Mouse (Mus musculus): ENCODE results near the gene Lmf1.

Lmf1 gene

DNA sequence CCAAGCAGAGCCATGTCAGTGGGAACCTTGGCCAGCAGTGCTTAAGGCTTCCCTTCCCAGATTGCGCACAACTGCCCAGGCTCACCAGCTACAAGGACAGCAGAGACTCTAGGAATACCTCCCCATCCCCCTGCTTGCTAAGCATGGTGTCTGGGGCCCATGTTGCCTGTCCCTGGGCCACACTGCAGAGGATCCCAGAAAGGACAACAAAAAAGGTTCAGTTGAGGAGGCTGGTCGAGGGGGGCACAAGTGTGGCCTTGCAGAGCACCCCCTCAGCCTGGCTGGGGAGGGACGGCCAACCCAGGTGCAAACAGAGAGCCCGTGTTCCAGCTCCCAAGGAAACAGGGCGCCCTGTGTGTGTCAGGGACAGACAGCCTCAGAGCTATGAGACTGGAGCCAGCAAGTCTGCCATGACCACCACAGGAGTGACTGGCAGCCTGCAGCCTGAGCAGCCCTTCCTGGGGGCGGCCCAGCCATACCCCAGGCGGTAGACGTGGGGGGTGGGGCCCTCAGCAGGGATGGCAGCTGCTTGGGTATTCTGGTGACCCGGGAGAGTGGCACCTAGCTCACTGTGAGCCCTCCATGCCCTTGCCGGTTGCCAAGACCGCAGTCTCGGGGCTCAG lies 84.4 kb downstream of the Lmf1 start:
- in situ Hi-C loops (cut with MboI; ENCODE audit: low pct_unique_long_range_greater_than_20kb in 1 of 2, low sequenced_read_pairs in 2 of 2, unreplicated experiment in 1 of 2): loop anchor here in 1 of 2 experiments (5.0 kb wide), 1 partner anchor 51 kb away; no protein-coding TSS in a partner anchor

DNA sequence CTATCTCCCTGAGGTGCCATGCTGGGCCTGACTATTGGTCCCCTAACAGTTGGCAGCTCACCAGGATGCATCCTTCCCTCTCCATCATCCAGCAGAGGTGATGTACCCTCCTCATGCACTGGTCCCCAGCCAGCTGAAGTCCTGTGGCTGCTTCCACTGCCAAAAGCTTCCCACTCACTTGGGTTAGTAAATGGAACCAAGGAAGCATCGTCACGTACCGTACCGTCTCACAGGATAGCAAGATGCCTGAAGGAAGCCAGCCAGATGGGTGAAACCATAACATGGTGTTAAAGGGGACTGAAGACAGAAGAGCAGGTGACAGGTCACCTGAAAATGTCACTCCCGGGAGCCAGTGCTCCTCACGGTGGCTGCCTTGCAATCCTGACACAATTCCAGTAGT lies 86.6 kb downstream of the Lmf1 start:
- in situ Hi-C loops (cut with MboI; ENCODE audit: low pct_unique_long_range_greater_than_20kb in 1 of 2, low sequenced_read_pairs in 2 of 2, unreplicated experiment in 1 of 2): no loop called here

DNA sequence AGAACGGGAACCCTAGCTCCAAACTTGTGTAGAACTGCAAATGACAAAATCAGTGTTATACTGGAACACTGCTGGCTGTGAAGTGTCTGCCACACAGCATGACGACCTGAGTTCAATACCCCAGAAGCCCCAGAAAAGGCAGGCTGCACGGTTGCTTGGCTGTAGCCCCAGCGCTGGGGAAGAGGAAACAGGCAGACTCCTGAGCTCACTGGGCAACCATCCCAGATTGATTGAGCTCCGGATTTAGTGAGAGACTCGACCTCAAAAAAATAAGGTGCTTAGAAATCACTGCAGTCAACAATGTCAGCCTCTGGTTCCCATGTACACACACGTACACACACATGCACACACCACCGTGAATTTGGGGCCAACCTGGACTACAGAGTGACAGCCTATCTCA lies 87.0 kb downstream of the Lmf1 start:
- in situ Hi-C loops (cut with MboI; ENCODE audit: low pct_unique_long_range_greater_than_20kb in 1 of 2, low sequenced_read_pairs in 2 of 2, unreplicated experiment in 1 of 2): no loop called here

DNA sequence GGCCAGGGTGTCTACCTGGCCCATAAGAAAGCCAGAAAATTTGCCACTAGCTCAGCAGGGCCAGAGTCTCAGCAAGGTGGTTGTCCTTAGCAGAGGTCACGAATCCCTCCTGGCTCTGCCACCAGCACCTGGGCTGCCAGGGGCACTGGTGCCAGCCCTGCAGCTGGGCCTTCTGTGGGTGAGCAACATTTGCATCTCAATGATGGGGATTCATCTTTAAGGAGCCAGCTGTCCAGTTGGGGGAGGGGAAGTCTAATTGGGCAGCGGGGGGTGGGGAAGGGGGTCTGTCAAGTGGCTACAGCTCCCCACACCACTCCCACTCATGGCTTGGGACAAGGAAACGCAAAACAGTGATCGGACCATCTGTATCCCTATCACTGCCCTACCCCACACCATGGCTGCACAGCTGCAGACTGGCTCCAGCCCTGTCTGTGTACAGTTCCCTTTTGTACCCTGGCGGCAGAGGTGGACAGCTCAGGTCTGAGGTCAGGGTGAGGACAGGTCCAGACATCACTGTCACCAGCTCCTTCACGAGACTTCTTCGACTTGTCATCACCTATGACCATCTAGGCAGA lies 89.7 kb downstream of the Lmf1 start:
- in situ Hi-C loops (cut with MboI; ENCODE audit: low pct_unique_long_range_greater_than_20kb in 1 of 2, low sequenced_read_pairs in 2 of 2, unreplicated experiment in 1 of 2): no loop called here

DNA sequence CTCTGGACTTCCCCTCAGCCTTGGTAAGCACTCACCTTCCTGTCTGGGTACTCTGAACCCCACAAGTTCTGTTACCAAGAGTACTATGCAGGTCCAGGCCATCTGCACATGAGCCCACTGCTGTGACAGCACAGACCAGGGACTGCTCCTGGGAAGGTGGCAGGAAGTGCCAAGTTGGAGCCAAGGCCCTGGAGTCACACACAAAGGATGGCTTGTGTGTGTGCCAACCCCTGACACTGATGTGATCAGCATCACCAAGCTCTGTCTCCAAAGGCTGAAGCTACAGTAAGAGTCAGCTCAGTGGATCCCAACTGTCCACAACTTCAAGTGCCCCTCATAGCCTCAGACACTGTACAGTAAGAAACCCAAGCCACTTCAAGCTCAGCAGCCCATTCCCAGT lies 94.1 kb downstream of the Lmf1 start:
- in situ Hi-C loops (cut with MboI; ENCODE audit: low pct_unique_long_range_greater_than_20kb in 1 of 2, low sequenced_read_pairs in 2 of 2, unreplicated experiment in 1 of 2): no loop called here

DNA sequence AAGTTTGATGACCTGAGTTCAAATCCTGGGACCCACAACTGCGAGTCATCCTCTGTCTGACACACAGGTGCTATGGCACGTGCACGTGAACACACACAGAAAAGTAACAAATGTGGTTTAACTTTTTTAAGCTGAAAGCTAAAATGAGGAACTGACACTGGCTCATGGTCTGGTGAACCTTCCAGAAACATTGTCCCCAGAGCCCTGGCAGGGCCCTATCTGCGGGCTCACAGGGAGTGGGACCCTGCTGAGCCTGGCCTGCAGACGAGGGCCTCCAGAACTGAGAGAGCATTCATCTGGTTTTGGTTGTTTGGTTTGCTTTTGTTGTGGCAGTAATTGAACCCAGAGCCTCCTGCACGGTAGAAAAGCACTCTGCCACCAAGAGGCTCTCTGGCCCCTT lies 99.1 kb downstream of the Lmf1 start:
- in situ Hi-C loops (cut with MboI; ENCODE audit: low pct_unique_long_range_greater_than_20kb in 1 of 2, low sequenced_read_pairs in 2 of 2, unreplicated experiment in 1 of 2): no loop called here

DNA sequence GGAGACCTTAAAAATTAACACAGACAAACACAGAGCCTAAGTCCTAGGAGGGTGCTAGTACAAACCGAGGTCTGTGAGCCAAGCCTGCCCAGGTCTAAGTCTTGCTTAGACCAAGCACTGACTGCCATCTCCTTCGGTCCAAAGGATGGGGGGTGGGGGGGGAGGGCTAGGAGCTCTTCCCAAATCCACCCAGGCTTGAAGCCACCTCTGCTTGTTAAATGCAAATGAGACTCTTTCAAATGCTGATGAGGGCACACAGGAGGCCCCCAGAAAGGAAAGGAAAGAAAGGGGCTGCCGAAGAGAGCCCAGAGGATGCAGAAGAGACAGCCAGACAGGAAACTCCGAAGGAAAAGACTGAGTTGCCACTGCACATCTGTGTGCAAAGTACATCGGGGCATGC lies 100.9 kb downstream of the Lmf1 start:
- in situ Hi-C loops (cut with MboI; ENCODE audit: low pct_unique_long_range_greater_than_20kb in 1 of 2, low sequenced_read_pairs in 2 of 2, unreplicated experiment in 1 of 2): no loop called here

DNA sequence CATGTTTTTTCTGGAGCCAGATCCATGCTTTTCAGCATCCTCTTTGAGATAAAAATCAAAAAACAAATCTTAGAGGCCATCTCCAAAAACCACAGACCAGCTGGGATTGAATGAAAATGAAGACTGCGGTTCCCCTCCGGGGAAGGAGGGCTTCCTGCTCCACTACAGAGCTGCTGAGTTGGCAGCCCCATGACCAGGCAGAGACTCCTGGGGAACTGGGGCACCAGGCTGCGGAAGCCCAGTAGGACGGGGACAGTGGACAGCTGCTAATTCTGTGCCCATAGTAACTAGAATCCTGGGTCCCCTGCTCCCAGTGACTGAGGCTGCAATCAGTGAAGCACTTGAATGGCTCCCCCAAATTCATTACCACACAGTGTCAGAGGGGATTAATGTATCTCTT lies 102.8 kb downstream of the Lmf1 start:
- in situ Hi-C loops (cut with MboI; ENCODE audit: low pct_unique_long_range_greater_than_20kb in 1 of 2, low sequenced_read_pairs in 2 of 2, unreplicated experiment in 1 of 2): no loop called here

DNA sequence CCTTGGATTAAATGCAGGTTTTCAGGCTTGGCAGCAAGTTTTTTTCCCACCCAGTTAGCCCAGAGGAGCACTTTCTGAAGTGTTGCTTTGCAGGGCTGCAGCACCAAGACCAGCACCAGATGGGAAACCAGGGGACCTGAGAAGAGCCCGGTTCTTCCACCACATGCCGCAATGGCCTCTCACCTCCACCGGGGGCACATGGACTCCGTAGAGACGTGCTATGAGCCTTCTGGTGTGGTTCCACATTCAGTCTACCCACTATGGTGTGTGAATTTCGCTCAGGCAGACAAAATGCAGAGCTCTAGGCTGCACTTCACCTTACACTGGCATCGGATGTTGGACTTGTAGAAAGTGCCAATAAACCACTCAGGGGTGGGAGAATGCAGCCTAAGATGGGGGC lies 107.4 kb downstream of the Lmf1 start:
- in situ Hi-C loops (cut with MboI; ENCODE audit: low pct_unique_long_range_greater_than_20kb in 1 of 2, low sequenced_read_pairs in 2 of 2, unreplicated experiment in 1 of 2): no loop called here

DNA sequence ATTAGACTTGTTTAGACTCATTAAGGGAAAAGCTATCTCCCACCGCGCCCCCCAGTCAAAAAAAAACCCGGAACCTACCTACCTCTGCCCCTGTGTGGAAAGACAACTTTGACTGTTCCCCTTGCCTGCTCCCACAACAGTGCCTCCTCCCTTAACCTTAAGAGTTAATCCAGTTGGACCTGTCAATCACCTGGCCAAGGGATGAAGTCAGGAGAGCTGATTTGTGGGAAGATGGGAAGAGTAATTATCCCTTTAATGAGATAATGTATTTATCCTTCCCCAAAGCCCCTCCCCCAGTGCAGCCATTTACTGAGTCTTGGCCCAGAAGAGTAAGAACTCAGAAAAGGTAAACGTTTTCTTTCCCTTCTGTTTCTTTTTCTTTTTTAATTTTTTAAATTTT lies 110.0 kb downstream of the Lmf1 start:
- in situ Hi-C loops (cut with MboI; ENCODE audit: low pct_unique_long_range_greater_than_20kb in 1 of 2, low sequenced_read_pairs in 2 of 2, unreplicated experiment in 1 of 2): no loop called here

DNA sequence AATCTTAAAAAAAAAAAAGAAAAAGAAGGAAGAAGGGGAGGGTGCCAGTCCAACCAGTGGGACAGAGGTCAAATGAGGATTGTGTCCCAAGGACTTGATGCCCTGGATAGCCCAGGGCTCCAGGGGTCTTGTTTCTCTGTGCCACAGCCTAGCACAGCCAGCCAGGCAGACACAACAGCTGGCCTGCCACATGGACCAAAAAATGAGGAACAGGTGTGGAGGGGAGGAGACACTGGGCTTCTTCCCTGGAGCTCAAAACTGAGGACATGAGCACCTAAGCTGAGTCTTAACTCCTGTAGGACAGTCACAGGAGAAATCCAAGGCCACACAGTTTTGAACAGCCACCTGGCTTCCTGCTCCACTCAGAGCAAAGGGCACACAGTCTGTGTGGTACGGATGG lies 117.4 kb downstream of the Lmf1 start:
- in situ Hi-C loops (cut with MboI; ENCODE audit: low pct_unique_long_range_greater_than_20kb in 1 of 2, low sequenced_read_pairs in 2 of 2, unreplicated experiment in 1 of 2): loop anchor here in 1 of 2 experiments (10.0 kb wide), 2 partner anchors 191 to 221 kb away; no protein-coding TSS in a partner anchor

DNA sequence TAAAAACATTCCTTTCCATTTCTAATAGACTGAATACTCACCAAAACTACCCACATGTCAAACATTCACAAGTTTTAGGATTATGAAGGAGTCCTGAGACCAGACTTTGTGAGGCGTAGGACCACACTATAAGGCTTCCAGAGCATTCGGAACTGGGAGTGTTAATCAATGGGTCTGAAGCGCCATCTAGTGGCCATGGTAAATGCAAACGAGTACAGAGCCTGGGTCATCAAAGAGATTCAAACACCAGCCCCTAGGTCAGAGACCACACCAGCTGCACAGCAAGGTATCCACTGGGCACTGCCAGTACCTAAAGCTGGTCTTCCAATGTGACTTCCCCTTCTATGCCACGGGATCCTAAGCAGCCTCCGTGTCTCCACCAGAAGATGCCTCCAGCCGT lies 119.6 kb downstream of the Lmf1 start:
- in situ Hi-C loops (cut with MboI; ENCODE audit: low pct_unique_long_range_greater_than_20kb in 1 of 2, low sequenced_read_pairs in 2 of 2, unreplicated experiment in 1 of 2): loop anchor here in 1 of 2 experiments (10.0 kb wide), 2 partner anchors 194 to 224 kb away; no protein-coding TSS in a partner anchor

DNA sequence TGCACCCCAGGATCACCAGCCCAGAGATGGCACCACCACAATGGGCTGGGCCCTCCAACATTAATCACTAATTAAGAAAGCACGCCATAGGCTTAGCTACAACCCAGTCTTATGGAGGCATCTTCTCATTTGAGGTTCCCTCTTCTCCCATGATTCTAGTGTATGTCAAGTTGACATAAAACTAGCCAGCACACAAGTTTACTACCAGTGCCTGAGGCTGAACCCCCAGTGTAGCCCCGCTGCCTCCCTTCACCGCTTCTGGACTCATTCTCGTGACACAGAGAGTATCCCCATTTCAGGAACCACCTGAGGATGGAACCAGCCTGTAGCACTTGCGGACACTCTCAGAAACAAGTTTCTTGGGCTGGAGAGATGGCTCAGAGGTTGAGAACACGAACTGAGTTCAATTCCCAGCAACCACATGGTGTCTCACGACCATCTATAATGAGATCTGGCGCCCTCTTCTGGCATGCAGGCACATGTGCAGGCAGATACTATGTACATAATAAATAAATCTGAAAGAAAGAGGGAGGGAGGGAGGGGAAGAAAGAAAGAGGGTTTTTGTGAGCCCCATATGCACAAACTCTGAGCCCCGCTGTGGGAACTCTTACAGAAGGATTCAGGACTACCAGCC lies 122.1 kb downstream of the Lmf1 start:
- in situ Hi-C loops (cut with MboI; ENCODE audit: low pct_unique_long_range_greater_than_20kb in 1 of 2, low sequenced_read_pairs in 2 of 2, unreplicated experiment in 1 of 2): loop anchor here in 1 of 2 experiments (10.0 kb wide), 1 partner anchor 104 kb away; the partner anchor contains the start of gene Fbxl16

DNA sequence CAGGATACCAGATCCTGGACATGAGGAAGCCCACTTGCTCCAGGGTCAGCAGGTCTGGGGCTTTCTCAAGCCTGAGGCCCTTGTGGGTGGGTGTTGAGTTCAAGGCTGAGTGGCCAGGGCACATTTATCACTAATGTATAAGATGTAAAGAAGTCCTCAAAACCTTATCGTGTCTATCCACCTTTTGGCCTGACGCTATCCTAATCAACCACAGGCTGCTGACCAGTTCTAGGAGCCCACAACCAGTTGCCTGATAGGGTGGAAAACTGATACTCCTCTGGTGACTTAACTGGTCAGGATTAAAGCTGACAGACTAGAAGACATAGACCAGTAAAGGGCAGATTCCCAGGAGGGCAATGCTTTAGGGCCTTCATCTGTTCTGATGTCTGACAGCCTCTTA lies 131.1 kb downstream of the Lmf1 start:
- in situ Hi-C loops (cut with MboI; ENCODE audit: low pct_unique_long_range_greater_than_20kb in 1 of 2, low sequenced_read_pairs in 2 of 2, unreplicated experiment in 1 of 2): loop anchor here in 1 of 2 experiments (10.0 kb wide), 1 partner anchor 95 kb away; the partner anchor contains the start of gene Fbxl16

DNA sequence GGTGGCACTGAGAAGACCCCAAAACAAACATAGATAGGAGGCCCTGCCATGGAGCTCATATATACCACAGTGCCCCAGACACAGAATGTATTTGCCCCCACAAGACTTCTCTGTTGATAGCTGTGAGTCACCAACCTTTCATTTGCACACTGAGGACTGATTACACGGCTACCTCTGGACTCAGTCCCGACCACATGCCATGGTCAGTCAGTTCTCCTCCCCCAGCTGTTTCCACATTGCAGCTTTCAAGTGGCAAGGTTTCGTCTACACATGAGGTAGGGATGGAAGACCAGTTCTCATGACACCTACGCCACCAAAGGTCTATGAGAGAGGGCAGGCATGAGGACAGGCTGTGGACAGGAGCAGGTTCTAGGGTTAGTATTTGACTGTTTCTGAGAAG lies 132.3 kb downstream of the Lmf1 start:
- in situ Hi-C loops (cut with MboI; ENCODE audit: low pct_unique_long_range_greater_than_20kb in 1 of 2, low sequenced_read_pairs in 2 of 2, unreplicated experiment in 1 of 2): no loop called here

Measured in mouse embryonic stem cell (cell line).